Mouse (Mus musculus) CH12.LX (cell line): ENCODE results near the gene Pik3r1. TPM values are rescaled to one million over a fixed set of nuclear protein-coding genes. Genes with fewer than 3 reads are reported as not detected.

Experiments
- DNase-seq: peaks from one replicate; pipeline ENCODE4 v3.0.0-alpha.2; 2013; ENCODE audit errors: extremely low read depth
- H3K27ac ChIP-seq: 2 replicates; pipeline ENCODE4 v1.5.1; 2012; ENCODE audit warnings: low read depth, mild to moderate bottlenecking, control low read depth, moderate library complexity; ENCODE audit not compliant: insufficient read depth
- H3K27me3 ChIP-seq: replicated peaks from 2 replicates; pipeline ENCODE3; 2012; ENCODE audit warnings: inconsistent platforms
- H3K36me3 ChIP-seq, 2 experiments: replicated peaks in 1 of 2; 2 replicates each; pipeline versions ENCODE3 to v1.6.1; 2012; ENCODE audit warnings: inconsistent platforms in 1 of 2, low read length in 1 of 2, mild to moderate bottlenecking in 1 of 2, mixed read lengths in 1 of 2, moderate library complexity in 1 of 2; ENCODE audit not compliant: control insufficient read depth in 1 of 2, insufficient read depth in 1 of 2
- H3K4me1 ChIP-seq, 2 experiments: 2 replicates each; pipeline ENCODE4 v1.6.1; 2012; ENCODE audit warnings: inconsistent platforms in 1 of 2, moderate library complexity in 1 of 2; ENCODE audit not compliant: insufficient read depth in 2 of 2, control insufficient read depth in 1 of 2
- H3K4me2 ChIP-seq: 2 replicates; pipeline ENCODE4 v1.6.1; 2012; ENCODE audit warnings: low read depth, mild to moderate bottlenecking, control low read depth; ENCODE audit not compliant: poor library complexity, insufficient read depth, severe bottlenecking
- H3K4me3 ChIP-seq, 3 experiments: fragments of 150-350 bp in 1 of 3; sonication (generic) in 1 of 3; replicated peaks in 1 of 3; 2 replicates each; pipeline versions ENCODE3 to v1.5.1; 2011 to 2012; ENCODE audit warnings: low read depth in 2 of 3, low read length in 2 of 3, mild to moderate bottlenecking in 2 of 3, moderate library complexity in 2 of 3, control low read depth in 1 of 3, improper control_type of control experiment in 1 of 3, inconsistent platforms in 1 of 3, mixed read lengths in 1 of 3; ENCODE audit not compliant: poor library complexity in 1 of 3
- H3K79me2 ChIP-seq: replicated peaks from 2 replicates; pipeline ENCODE4 v1.6.1; 2012; ENCODE audit warnings: mild to moderate bottlenecking, moderate library complexity; ENCODE audit not compliant: control insufficient read depth, poor library complexity, insufficient read depth, severe bottlenecking; ENCODE audit errors: extremely low read depth
- H3K9ac ChIP-seq: 2 replicates; pipeline ENCODE4 v1.6.1; 2012; ENCODE audit warnings: low read depth, mild to moderate bottlenecking, control low read depth, moderate library complexity; ENCODE audit not compliant: insufficient read depth
- H3K9me3 ChIP-seq: replicated peaks from 2 replicates; pipeline ENCODE3; 2012; ENCODE audit warnings: low read length, inconsistent platforms, mixed read lengths
- BHLHE40 ChIP-seq: IDR thresholded peaks from 2 replicates; pipeline ENCODE4 v1.6.1; 2011; ENCODE audit warnings: mild to moderate bottlenecking, low read depth, low read length, improper control_type of control experiment
- CHD1 ChIP-seq: IDR thresholded peaks from 2 replicates; pipeline ENCODE4 v1.6.1; 2012; ENCODE audit warnings: low read depth, low read length, improper control_type of control experiment, inconsistent platforms
- CHD2 ChIP-seq: IDR thresholded peaks from 2 replicates; pipeline ENCODE4 v1.6.1; 2011; ENCODE audit warnings: low read length, improper control_type of control experiment
- CTCF ChIP-seq, 2 experiments: IDR thresholded peaks in 1 of 2; conservative IDR thresholded peaks in 1 of 2; 2 replicates each; pipeline ENCODE4 v1.5.1; 2011 to 2012; ENCODE audit warnings: low read depth in 2 of 2, low read length in 2 of 2, improper control_type of control experiment in 1 of 2, inconsistent platforms in 1 of 2, mild to moderate bottlenecking in 1 of 2, moderate library complexity in 1 of 2
- ELF1 ChIP-seq: IDR thresholded peaks from 2 replicates; pipeline ENCODE4 v1.6.1; 2014; ENCODE audit warnings: low read depth, mild to moderate bottlenecking, inconsistent platforms, low read length, improper control_type of control experiment
- EP300 ChIP-seq: IDR thresholded peaks from 2 replicates; pipeline ENCODE4 v1.6.1; 2011; ENCODE audit warnings: low read length, improper control_type of control experiment
- GABPA ChIP-seq: IDR thresholded peaks from 2 replicates; pipeline ENCODE4 v1.6.1; 2012; ENCODE audit warnings: low read depth, low read length, improper control_type of control experiment, inconsistent platforms; ENCODE audit not compliant: insufficient replicate concordance
- JUN ChIP-seq: IDR thresholded peaks from 2 replicates; pipeline ENCODE4 v1.6.1; 2011; ENCODE audit warnings: low read depth, mild to moderate bottlenecking, low read length, improper control_type of control experiment, moderate library complexity; ENCODE audit not compliant: insufficient read depth
- MAFK ChIP-seq: IDR thresholded peaks from 2 replicates; pipeline ENCODE4 v1.6.1; 2011; ENCODE audit warnings: low read length, improper control_type of control experiment; ENCODE audit not compliant: insufficient replicate concordance
- MAX ChIP-seq: IDR thresholded peaks from 2 replicates; pipeline ENCODE4 v1.6.1; 2011; ENCODE audit warnings: low read length, improper control_type of control experiment
- MEF2A ChIP-seq: IDR thresholded peaks from 2 replicates; pipeline ENCODE4 v1.6.1; 2014; ENCODE audit warnings: low read depth, mild to moderate bottlenecking, inconsistent platforms, low read length, improper control_type of control experiment, borderline replicate concordance
- MXI1 ChIP-seq: IDR thresholded peaks from 2 replicates; pipeline ENCODE4 v1.6.1; 2011; ENCODE audit warnings: mild to moderate bottlenecking, low read depth, low read length, improper control_type of control experiment
- NRF1 ChIP-seq: IDR thresholded peaks from 2 replicates; pipeline ENCODE4 v1.6.1; 2014; ENCODE audit warnings: low read depth, mild to moderate bottlenecking, inconsistent platforms, low read length, improper control_type of control experiment, moderate library complexity
- RCOR1 ChIP-seq: conservative IDR thresholded peaks from 2 replicates; pipeline ENCODE4 v1.6.1; 2012; ENCODE audit warnings: low read depth, mild to moderate bottlenecking, inconsistent platforms, low read length, improper control_type of control experiment
- SIN3A ChIP-seq: IDR thresholded peaks from 2 replicates; pipeline ENCODE4 v1.6.1; 2012; ENCODE audit warnings: low read length, improper control_type of control experiment, inconsistent platforms
- SMC3 ChIP-seq: IDR thresholded peaks from 2 replicates; pipeline ENCODE4 v1.6.1; 2011; ENCODE audit warnings: low read depth, low read length, improper control_type of control experiment
- UBTF ChIP-seq: IDR thresholded peaks from 2 replicates; pipeline ENCODE4 v1.6.1; 2012; ENCODE audit warnings: low read depth, mild to moderate bottlenecking, inconsistent platforms, low read length, improper control_type of control experiment, moderate library complexity
- USF2 ChIP-seq: conservative IDR thresholded peaks from 2 replicates; pipeline ENCODE4 v1.6.1; 2011; ENCODE audit warnings: low read depth, low read length, improper control_type of control experiment
- ZMIZ1 ChIP-seq: IDR thresholded peaks from 2 replicates; pipeline ENCODE4 v1.6.1; 2012; ENCODE audit warnings: low read depth, mild to moderate bottlenecking, inconsistent platforms, low read length, improper control_type of control experiment
- dilution Hi-C: fragments of 300-500 bp; cut with MboI; formaldehyde crosslinking; loops from 2 replicates; pipeline ENCODE4 v1.14.3; 2020; ENCODE audit warnings: low sequenced_read_pairs; ENCODE audit not compliant: extremely low pct_unique_long_range_greater_than_20kb, extremely low pct_ligation_motif_present
- in situ Hi-C: fragments of 300-500 bp; cut with MboI; formaldehyde crosslinking; loops from 3 replicates; pipeline ENCODE4 v1.14.3; 2019; ENCODE audit warnings: low sequenced_read_pairs, low pct_ligation_motif_present, low pct_unique_long_range_greater_than_20kb, mixed read lengths
- polyA plus RNA-seq: library from polyadenylated mRNA; unstranded; fragments of >175 nt; gene quantifications from 2 replicates; pipeline ENCODE4 v1.2.1, GENCODE M21; 2012; ENCODE audit warnings: low read depth; ENCODE audit not compliant: insufficient read length
- total RNA-seq, 2 experiments: library from RNA; depleted of rRNA; stranded (reverse); fragments of 300-350 nt in 1 of 2; fragments of >200 nt in 1 of 2; gene quantifications; 2 replicates each; pipeline ENCODE4 v1.2.3; 2012 to 2014

Gene Pik3r1
- total and polyA plus RNA-seq, 3 experiments: 17.5 to 21.0 (median 19.3) TPM

- TF ChIP-seq NRF1 (no peak), MEF2A (no peak), USF2 (no peak)
Measured at GRCm38 (mm10) chr13:101699742-101700141, 68.3 kb downstream of the Pik3r1 start (continued).

GRCm38 (mm10) chr13:101697966-101698365, 70.1 kb downstream of the Pik3r1 start:
- no peak overlapping the region for H3K4me3 ChIP-seq
- peaks cover 11 to 51% of the 10 kb centered on the region in 2 experiments for H3K36me3 ChIP-seq
- no peak overlapping the region for H3K27ac ChIP-seq

GRCm38 (mm10) chr13:101697461-101697860, 70.6 kb downstream of the Pik3r1 start:
- Histone ChIP-seq H3K27me3 (no peaks in the 10 kb centered on the region), H3K79me2 (no peaks in the 10 kb centered on the region), H3K36me3 (peaks cover 7 to 46% of the 10 kb centered on the region in 2 experiments), H3K9ac (no peak overlapping the region), H3K27ac (no peak overlapping the region), H3K9me3 (no peaks in the 10 kb centered on the region), H3K4me1 (peaks cover 4 to 35% of the 10 kb centered on the region in 2 experiments; a peak in 3 of 4 replicates), H3K4me2 (no peak overlapping the region), H3K4me3 (no peak overlapping the region)
- TF ChIP-seq JUN: no peak
- no peak for TF ChIP-seq MAX
- TF ChIP-seq RCOR1: no peak
- no peak for TF ChIP-seq UBTF
- TF ChIP-seq CTCF (conservative IDR thresholded peaks at IDR 0.05 in 1 of 2, IDR thresholded peaks at IDR 0.05 in 1 of 2; ENCODE audit: low read depth in 2 of 2, low read length in 2 of 2): no peak
- TF ChIP-seq MXI1: no peak
- no peak for TF ChIP-seq BHLHE40
- no peak for TF ChIP-seq ZMIZ1
- no peak for TF ChIP-seq EP300
- no peak for TF ChIP-seq GABPA
- no peak for TF ChIP-seq SMC3
- no peak for TF ChIP-seq CHD1
- no peak for TF ChIP-seq ELF1
- no peak for TF ChIP-seq CHD2
- in situ Hi-C loops (no loop called here), dilution Hi-C loops (no loop called here)
- no peak for DNase-seq

More at GRCm38 (mm10) chr13:101697966-101698365, 70.1 kb downstream of the Pik3r1 start:
- H3K9me3 ChIP-seq: no peaks in the 10 kb centered on the region
- in situ Hi-C loops (no loop called here), dilution Hi-C loops (no loop called here)
- H3K4me1 ChIP-seq: peaks cover 4 to 30% of the 10 kb centered on the region in 2 experiments; a peak in 3 of 4 replicates
- no peak overlapping the region for H3K4me2 ChIP-seq
- H3K9ac ChIP-seq: no peak overlapping the region
- TF ChIP-seq MAFK: no peak
- no peak for TF ChIP-seq BHLHE40
- no peak for TF ChIP-seq SIN3A
- TF ChIP-seq SMC3: no peak
- TF ChIP-seq NRF1: no peak
- no peak for TF ChIP-seq EP300
- no peak for TF ChIP-seq CHD2
- TF ChIP-seq CHD1: no peak
- TF ChIP-seq GABPA: no peak
- H3K79me2 ChIP-seq: no peaks in the 10 kb centered on the region
- DNase-seq: no peak
- H3K27me3 ChIP-seq: no peaks in the 10 kb centered on the region
